Mouse (Mus musculus) ES-E14 (cell line): ENCODE data around the gene Wdr11. TPM values are rescaled to one million over a fixed set of nuclear protein-coding genes. Genes with fewer than 3 reads are reported as not detected.

Experiments used
- DNase-seq: peaks from one replicate; pipeline ENCODE4 v3.0.0-alpha.2; 2013; ENCODE audit warnings: low read depth, low spot score
- H3K27ac ChIP-seq: 2 replicates; pipeline ENCODE4 v1.5.1; 2012; ENCODE audit warnings: low read depth, mild to moderate bottlenecking, low read length, moderate library complexity, mixed read lengths; ENCODE audit not compliant: poor library complexity, insufficient read depth, severe bottlenecking
- H3K36me3 ChIP-seq: 2 replicates; pipeline ENCODE4 v1.6.1; 2012; ENCODE audit warnings: mild to moderate bottlenecking, low read length, moderate library complexity, mixed read lengths; ENCODE audit not compliant: control insufficient read depth, poor library complexity, insufficient read depth, severe bottlenecking
- H3K4me1 ChIP-seq, 2 experiments: fragments of 150-350 bp in 1 of 2; sonication (generic) in 1 of 2; 2 replicates each; pipeline ENCODE4 v1.6.1; 2012; ENCODE audit warnings: low read length in 2 of 2, mild to moderate bottlenecking in 1 of 2, mixed read lengths in 1 of 2; ENCODE audit not compliant: control insufficient read depth in 2 of 2, insufficient read depth in 2 of 2, poor library complexity in 1 of 2
- H3K4me3 ChIP-seq, 2 experiments: fragments of 150-350 bp in 1 of 2; sonication (generic) in 1 of 2; 2 replicates each; pipeline ENCODE4 v1.5.1; 2012; ENCODE audit warnings: low read length in 2 of 2, low read depth in 1 of 2, mild to moderate bottlenecking in 1 of 2, mixed read lengths in 1 of 2; ENCODE audit not compliant: insufficient read depth in 1 of 2, poor library complexity in 1 of 2, severe bottlenecking in 1 of 2
- H3K9ac ChIP-seq: 2 replicates; pipeline ENCODE4 v1.6.1; 2012; ENCODE audit warnings: low read depth, mild to moderate bottlenecking, low read length, mixed read lengths; ENCODE audit not compliant: poor library complexity, insufficient read depth, severe bottlenecking
- H3K9me3 ChIP-seq: fragments of 150-350 bp; sonication (generic); 2 replicates; pipeline ENCODE4 v1.6.1; 2012; ENCODE audit warnings: low read depth, mild to moderate bottlenecking, low read length; ENCODE audit not compliant: control insufficient read depth, insufficient read depth
- CHD2 ChIP-seq: IDR thresholded peaks from 2 replicates; pipeline ENCODE4 v1.6.1; 2014; ENCODE audit warnings: mild to moderate bottlenecking, low read depth, low read length, inconsistent platforms
- HCFC1 ChIP-seq: IDR thresholded peaks from 2 replicates; pipeline ENCODE4 v1.6.1; 2012; ENCODE audit warnings: low read length, inconsistent platforms, borderline replicate concordance; ENCODE audit not compliant: insufficient read depth
- MAFK ChIP-seq: IDR thresholded peaks from 2 replicates; pipeline ENCODE4 v1.6.1; 2014; ENCODE audit warnings: mild to moderate bottlenecking, low read depth, low read length, inconsistent platforms; ENCODE audit not compliant: insufficient read depth
- ZC3H11A ChIP-seq: IDR thresholded peaks from 2 replicates; pipeline ENCODE4 v1.6.1; 2012; ENCODE audit warnings: low read depth, mild to moderate bottlenecking, inconsistent platforms, low read length, borderline replicate concordance
- ZNF384 ChIP-seq: IDR thresholded peaks from 2 replicates; pipeline ENCODE4 v1.6.1; 2012; ENCODE audit warnings: low read depth, low read length, inconsistent platforms
- in situ Hi-C, 2 experiments: fragments of 600-800 bp; cut with MboI; formaldehyde crosslinking; loops; one replicate each; pipeline ENCODE4 v1.15.1; 2025; ENCODE audit warnings: low sequenced_read_pairs in 2 of 2, inconsistent platforms in 1 of 2; ENCODE audit not compliant: unreplicated experiment in 2 of 2
- total RNA-seq: library from RNA; depleted of rRNA; stranded (reverse); fragments of 300-350 nt; gene quantifications from 2 replicates; pipeline ENCODE4 v1.2.3, GENCODE M21; 2012

Gene Wdr11
- total RNA-seq, 1 experiment, result 24.0 TPM

DNA sequence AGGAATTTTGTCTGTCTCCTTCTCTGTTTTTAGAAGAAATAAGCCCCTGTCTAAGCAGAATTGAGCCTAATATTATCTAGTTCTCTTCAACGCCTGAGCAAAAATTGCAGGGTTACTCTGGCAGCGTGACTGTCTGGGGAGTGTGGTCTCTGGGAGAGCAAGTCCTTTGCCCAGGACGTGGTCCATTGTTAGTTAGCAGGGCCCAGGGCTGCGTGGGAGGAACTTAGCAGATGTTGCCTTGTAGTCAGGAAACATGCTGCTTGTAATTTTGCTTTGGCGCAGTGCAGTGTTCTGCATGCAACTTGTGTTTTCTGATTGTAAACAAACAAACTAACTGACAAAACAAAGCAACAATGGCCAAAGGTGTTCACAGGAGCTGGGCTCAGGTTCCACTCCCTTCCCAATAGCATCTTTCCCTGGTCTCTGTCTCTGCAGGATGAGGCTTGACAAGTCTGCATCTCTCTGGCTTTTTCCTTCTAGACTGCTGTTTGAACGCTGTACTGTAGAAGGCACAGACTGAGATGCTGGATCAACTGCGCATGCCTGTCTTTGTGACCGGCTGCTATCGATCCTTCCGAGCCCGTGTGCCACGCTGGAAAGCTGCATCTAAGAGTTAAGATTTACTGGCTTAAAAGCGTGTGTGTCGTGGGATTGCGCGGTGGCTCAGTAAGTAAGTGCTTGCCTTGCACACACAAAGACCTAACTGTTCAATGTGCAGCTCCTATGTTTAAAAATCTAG lies 70.6 kb downstream of the Wdr11 start:
- in situ Hi-C loops, result loop anchor here (25.0 kb wide), 1 partner anchor 725 kb away; no protein-coding TSS in a partner anchor
- no peak overlapping the region for H3K9ac ChIP-seq
- no peaks in the 10 kb centered on the region for H3K36me3 ChIP-seq
- no peaks in the 10 kb centered on the region for H3K4me1 ChIP-seq
- no peak overlapping the region for H3K4me3 ChIP-seq
- no peaks in the 10 kb centered on the region for H3K9me3 ChIP-seq
- no peak for DNase-seq
- H3K27ac ChIP-seq, result no peak overlapping the region
- TF ChIP-seq CHD2, result no peak
- TF ChIP-seq ZC3H11A, result no peak
- TF ChIP-seq MAFK, result no peak
- TF ChIP-seq HCFC1, result no peak
- TF ChIP-seq ZNF384, result no peak

DNA sequence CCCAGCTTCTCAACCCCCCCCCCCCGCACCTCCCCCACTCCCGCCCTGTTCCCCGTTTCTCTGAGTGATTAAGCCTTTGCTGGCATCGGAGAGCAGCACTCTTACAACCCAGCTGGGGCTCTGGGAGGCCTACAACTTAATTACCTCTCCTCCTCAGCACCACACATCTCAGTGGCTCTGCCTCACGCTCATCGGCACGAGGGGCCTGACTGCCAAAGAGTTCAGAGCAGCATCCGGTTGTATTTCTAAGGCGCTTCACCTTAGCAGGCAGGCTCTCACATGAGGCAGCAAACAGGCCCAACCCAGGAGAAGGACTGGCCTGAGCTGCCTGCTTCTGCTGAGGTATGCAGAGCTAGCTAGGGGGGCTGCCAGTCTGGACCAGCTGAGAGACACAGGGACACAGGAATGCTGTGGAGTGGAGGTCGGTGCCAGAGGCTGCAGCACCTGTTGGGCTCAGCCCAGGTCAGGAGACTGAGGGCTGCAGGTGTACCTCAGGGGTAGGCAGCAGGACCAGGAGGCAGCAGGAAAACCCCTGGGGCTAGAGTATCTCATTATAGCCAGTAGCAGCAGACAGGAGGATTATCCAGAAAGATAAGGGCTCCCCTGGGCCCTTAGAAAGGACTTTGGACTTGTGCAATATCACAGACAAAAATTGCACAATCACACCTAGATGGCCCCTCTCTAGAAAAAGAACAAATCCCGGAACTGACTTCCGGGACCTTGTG lies 72.3 kb downstream of the Wdr11 start:
- H3K9ac ChIP-seq, result no peak overlapping the region
- H3K9me3 ChIP-seq, result no peaks in the 10 kb centered on the region
- no peak overlapping the region for H3K4me3 ChIP-seq
- H3K4me1 ChIP-seq, result no peaks in the 10 kb centered on the region
- H3K27ac ChIP-seq, result no peak overlapping the region
- no peaks in the 10 kb centered on the region for H3K36me3 ChIP-seq
- TF ChIP-seq ZNF384 (no peak), HCFC1 (no peak), CHD2 (no peak), MAFK (no peak), ZC3H11A (no peak)
- in situ Hi-C loops, result loop anchor here (25.0 kb wide), 1 partner anchor 723 kb away; no protein-coding TSS in a partner anchor
- DNase-seq, result no peak

DNA sequence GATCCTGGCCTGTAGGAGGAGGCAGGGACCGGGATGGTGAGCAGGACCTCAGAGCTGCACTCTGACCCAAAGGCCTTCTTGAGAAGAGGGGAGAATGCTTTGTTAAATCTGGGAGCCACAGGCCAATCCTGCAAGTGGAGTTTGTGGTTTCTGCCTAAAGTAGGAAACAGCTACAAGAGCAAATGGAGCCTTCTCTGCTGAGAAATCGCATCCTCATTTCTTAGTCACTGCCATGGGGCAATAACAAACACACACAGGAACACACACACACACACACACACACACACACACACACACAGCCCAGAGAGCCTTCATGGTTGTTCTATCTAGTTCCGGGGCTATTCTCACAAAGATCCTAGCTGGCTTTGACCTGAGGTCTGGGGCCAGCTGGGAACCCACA lies 73.7 kb downstream of the Wdr11 start:
- Histone ChIP-seq H3K27ac (no peak overlapping the region), H3K4me3 (no peak overlapping the region), H3K4me1 (no peaks in the 10 kb centered on the region), H3K9me3 (no peaks in the 10 kb centered on the region), H3K9ac (no peak overlapping the region), H3K36me3 (no peaks in the 10 kb centered on the region)
- DNase-seq, result no peak
- TF ChIP-seq ZC3H11A (no peak), MAFK (no peak), ZNF384 (no peak), HCFC1 (no peak)
- in situ Hi-C loops, result loop anchor here (25.0 kb wide), 1 partner anchor 722 kb away; no protein-coding TSS in a partner anchor

DNA sequence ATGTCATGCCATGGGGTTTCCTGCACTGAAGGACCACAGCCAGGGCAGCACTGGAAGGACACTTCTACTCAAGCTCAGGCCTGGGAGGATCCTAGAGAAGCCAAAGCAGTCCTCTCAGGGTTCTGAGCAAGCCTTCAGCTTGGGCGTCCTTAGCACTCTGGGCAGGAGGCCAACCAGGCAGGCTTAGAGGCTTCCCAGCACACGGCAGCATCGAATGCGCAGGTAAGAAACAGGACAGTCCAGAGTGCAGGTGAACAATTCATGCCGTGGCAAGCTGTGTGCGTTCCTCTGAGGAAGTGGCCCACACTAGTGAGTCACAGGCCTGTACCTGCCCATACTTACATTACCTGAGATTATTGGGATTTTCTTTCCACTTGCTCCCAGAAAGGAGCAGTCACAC lies 74.3 kb downstream of the Wdr11 start:
- no peak overlapping the region for H3K27ac ChIP-seq

More for the DNA sequence above, 74.3 kb downstream of the Wdr11 start:
- in situ Hi-C loops, result loop anchor here (25.0 kb wide), 1 partner anchor 721 kb away; no protein-coding TSS in a partner anchor
- H3K9me3 ChIP-seq, result no peaks in the 10 kb centered on the region
- no peak overlapping the region for H3K9ac ChIP-seq
- no peaks in the 10 kb centered on the region for H3K36me3 ChIP-seq
- H3K4me1 ChIP-seq, result no peaks in the 10 kb centered on the region
- H3K4me3 ChIP-seq, result no peak overlapping the region
- TF ChIP-seq ZC3H11A (no peak), HCFC1 (no peak), CHD2 (no peak), ZNF384 (no peak), MAFK (no peak)
- no peak for DNase-seq
